In the genomic region with DNA sequence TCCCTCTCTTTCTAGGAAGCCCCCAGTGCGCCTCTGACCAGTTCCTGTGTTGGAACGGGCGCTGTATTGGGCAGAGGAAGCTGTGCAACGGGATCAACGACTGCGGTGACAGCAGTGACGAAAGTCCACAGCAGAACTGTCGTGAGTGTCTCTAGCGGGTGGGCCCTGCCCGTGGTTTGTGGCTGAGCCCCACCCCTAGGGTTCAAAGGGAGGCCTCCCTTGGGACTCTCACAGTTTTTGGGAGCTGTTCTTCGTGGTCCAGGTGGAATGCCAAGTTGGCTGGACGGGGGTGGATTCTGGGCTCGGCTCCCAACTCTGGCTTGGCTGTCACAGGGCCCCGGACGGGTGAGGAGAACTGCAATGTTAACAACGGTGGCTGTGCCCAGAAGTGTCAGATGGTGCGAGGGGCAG, we compare ENCODE assay signal across 9 mouse cellular contexts. TPM values are rescaled to one million over a fixed set of nuclear protein-coding genes. Genes with fewer than 3 reads are reported as not detected.
DNase-seq lines count a peak whose midpoint lies in the region; ATAC-seq lines count a peak whose summit lies in the region.
"Had no signal": no experiment of that assay in that cellular context is flagged by ENCODE, and none has a peak within 500 bp of the region (broad histone marks: within the 10 kb centered on the region; RNA-seq: fewer than 3 reads in every experiment).

No protein-coding gene starts in this region.

- H3K9me3 ChIP-seq in kidney, embryonic 14.5 days (ENCODE audit: control insufficient read depth, low read length), result no peaks in the 10 kb centered on the region
- H3K9me3 ChIP-seq: liver, embryonic 13.5 days had no signal

- 53% methylated on average over 17 of the region's 17 CpGs for WGBS in kidney, embryonic 14.5 days

- H3K36me3 ChIP-seq in kidney, embryonic 14.5 days (ENCODE audit: control insufficient read depth, insufficient read depth, low read length), result peaks cover 58% of the 10 kb centered on the region

- no peak overlapping the region for H3K27ac ChIP-seq in kidney, embryonic 14.5 days (ENCODE audit: low read depth, low read length)
- H3K27ac ChIP-seq: liver, embryonic 13.5 days had no signal

- H3K27me3 ChIP-seq in kidney, embryonic 14.5 days (ENCODE audit: control insufficient read depth, insufficient read depth, low read length), result no peaks in the 10 kb centered on the region
- H3K27me3 ChIP-seq: liver, embryonic 13.5 days had no signal

- H3K9ac ChIP-seq in kidney, embryonic 14.5 days (ENCODE audit: low read depth, low read length), result no peak overlapping the region
- H3K9ac ChIP-seq: liver, embryonic 13.5 days had no signal

- peak; percentile 20 for DNase-seq in kidney, adult 9 months
- DNase-seq in NIH3T3 (ENCODE audit: low read depth), result peak; percentile 75
- DNase-seq in fibroblast of lung, adult 2 months (ENCODE audit: low read depth), result peak; percentile 63
- DNase-seq in frontal cortex, postnatal 14 days (ENCODE audit: low spot score in 2 of 2), result no peak
- DNase-seq in c-Kit-positive CD71-positive TER-119-positive erythroid progenitor cells, embryonic 14.5 days (ENCODE audit: low spot score), result no peak
- no peak for DNase-seq in ovary, postnatal 10 days (ENCODE audit: low spot score)
- DNase-seq: liver, embryonic 13.5 days had no signal

- H3K4me3 ChIP-seq in kidney, embryonic 14.5 days (ENCODE audit: low read length), result no peak overlapping the region
- H3K4me3 ChIP-seq: liver, embryonic 13.5 days had no signal

- H3K4me1 ChIP-seq in kidney, embryonic 14.5 days (ENCODE audit: control insufficient read depth, insufficient read depth, low read length), result peaks cover 15% of the 10 kb centered on the region; the same call in 1 of the 2 replicates

- no peak overlapping the region for H3K4me2 ChIP-seq in kidney, embryonic 14.5 days (replicated peaks; ENCODE audit: low read depth, low read length)
- H3K4me2 ChIP-seq: liver, embryonic 13.5 days had no signal

- ATAC-seq in kidney, embryonic 14.5 days (ENCODE audit: low FRiP score, low TSS enrichment), result no peak
- peak; percentile 71 to 82 for ATAC-seq in hematopoietic stem cell, adult 5-6 weeks (replicated peaks in 1 of 2; ENCODE audit: insufficient read depth in 1 of 2, low FRiP score in 2 of 2, low TSS enrichment in 1 of 2, low read depth in 1 of 2, poor library complexity in 2 of 2, severe bottlenecking in 2 of 2)

RNA-seq across cellular contexts. Expression of gene Lrp4, which starts 18.9 kb away (rescaled TPM):
- polyA plus RNA-seq in kidney, embryonic 14.5 days (2014; fragmentation: Nextera tagmentation; extraction: Ambion mirVana), result 6.5 and 8.0 TPM in 2 replicates
- 2.3 and 4.7 TPM in 2 replicates for total RNA-seq in hematopoietic stem cell, adult 5-6 weeks (2017)

RNA-seq across cellular contexts. Expression of gene 1110051M20Rik, which starts 31.8 kb away (rescaled TPM):
- 65.9 and 73.3 TPM in 2 replicates for polyA plus RNA-seq in kidney, embryonic 14.5 days (2014; fragmentation: Nextera tagmentation; extraction: Ambion mirVana)
- 11.0 and 19.3 TPM in 2 replicates for total RNA-seq in hematopoietic stem cell, adult 5-6 weeks (2017)

RNA-seq across cellular contexts. Expression of gene Ckap5, which starts 50.3 kb away (rescaled TPM):
- polyA plus RNA-seq in kidney, embryonic 14.5 days (2014; fragmentation: Nextera tagmentation; extraction: Ambion mirVana), result 55.3 and 116 TPM in 2 replicates
- 91.6 and 114 TPM in 2 replicates for total RNA-seq in hematopoietic stem cell, adult 5-6 weeks (2017)

Comparison
In these comparisons a context has a peak if more than half of its experiments do, and no peak if none do; other contexts are left out.
1. DNase-seq: peak in kidney, adult 9 months (single experiment), NIH3T3 (single experiment) and fibroblast of lung, adult 2 months (single experiment); none in frontal cortex, postnatal 14 days (0 of 2), c-Kit-positive CD71-positive TER-119-positive erythroid progenitor cells, embryonic 14.5 days (single experiment) and ovary, postnatal 10 days (single experiment).